10 mouse cellular contexts compared by ENCODE assay signal in genomic region chr2:18822711-18823110, GRCm38 (mm10).
DNase-seq lines count a peak whose midpoint lies in the region; ATAC-seq and TF ChIP-seq lines count a peak whose summit lies in the region.
"Had no signal": no experiment of that assay in that cellular context is flagged by ENCODE, and none has a peak within 500 bp of the region (broad histone marks: within the 10 kb centered on the region; RNA-seq: fewer than 3 reads in every experiment).

No protein-coding gene starts in this region.

- no peak overlapping the region for H3K4me3 ChIP-seq in left cerebral cortex, adult 2 months
- H3K4me3 ChIP-seq in limb, embryonic 13.5 days = no peak overlapping the region
- no peak overlapping the region for H3K4me3 ChIP-seq in thymus, adult 2 months (ENCODE audit: control insufficient read depth, insufficient read depth, low read length)

- no peak for TF ChIP-seq POLR2A in thymus, adult 2 months (IDR thresholded peaks at IDR 0.05; ENCODE audit: control insufficient read depth, extremely low read depth, insufficient read depth, low read length, poor library complexity)

- H3K9ac ChIP-seq in limb, embryonic 13.5 days = no peak overlapping the region
- H3K9ac ChIP-seq: embryonic facial prominence, embryonic 15.5 days had no signal

- no peak overlapping the region for H3K27ac ChIP-seq in left cerebral cortex, adult 2 months
- no peak overlapping the region for H3K27ac ChIP-seq in limb, embryonic 13.5 days
- H3K27ac ChIP-seq in thymus, adult 2 months (ENCODE audit: control insufficient read depth, insufficient read depth, low read length) = no peak overlapping the region
- H3K27ac ChIP-seq: embryonic facial prominence, embryonic 15.5 days; liver, embryonic 13.5 days had no signal

- no peaks in the 10 kb centered on the region for H3K9me3 ChIP-seq in limb, embryonic 13.5 days
- H3K9me3 ChIP-seq: embryonic facial prominence, embryonic 15.5 days; liver, embryonic 13.5 days had no signal

- peak; percentile 66; the same call in 1 of the 2 replicates for ATAC-seq in limb, embryonic 13.5 days (ENCODE audit: low FRiP score, low read depth)

- H3K4me2 ChIP-seq in limb, embryonic 13.5 days (replicated peaks) = no peak overlapping the region

- DNase-seq in adrenal gland, adult 2 months = peak; percentile 20
- DNase-seq in adrenal gland, postnatal 4 days (ENCODE audit: low spot score in 2 of 2) = no peak
- DNase-seq in left cerebral cortex, postnatal 14 days (ENCODE audit: low spot score in 2 of 2) = peak; percentile 11 to 31
- DNase-seq in left cerebral cortex, adult 2 months (ENCODE audit: extremely low spot score in 1 of 2, low spot score in 2 of 2) = no peak
- DNase-seq in gastrocnemius, postnatal 25 days = peak; percentile 69
- DNase-seq in thymus, adult 2 months = no peak
- no peak for DNase-seq in urinary bladder, adult 2 months (ENCODE audit: low spot score)
- DNase-seq: liver, embryonic 13.5 days had no signal

- peaks cover 25% of the 10 kb centered on the region for H3K4me1 ChIP-seq in limb, embryonic 13.5 days
- H3K4me1 ChIP-seq in thymus, adult 2 months (replicated peaks; ENCODE audit: control insufficient read depth, insufficient read depth, low read length) = peaks cover 14% of the 10 kb centered on the region

- intact Hi-C loops in left cerebral cortex, postnatal 14 days (cut with DNase I) = no loop called here
- intact Hi-C loops in left cerebral cortex, adult 2 months (cut with DNase I) = no loop called here

- peaks cover 8% of the 10 kb centered on the region for H3K27me3 ChIP-seq in limb, embryonic 13.5 days
- no peaks in the 10 kb centered on the region for H3K27me3 ChIP-seq in thymus, adult 2 months (ENCODE audit: control insufficient read depth, insufficient read depth, low read length)
- H3K27me3 ChIP-seq: embryonic facial prominence, embryonic 15.5 days; liver, embryonic 13.5 days had no signal

- TF ChIP-seq CTCF in left cerebral cortex, adult 2 months (IDR thresholded peaks at IDR 0.05) = no peak
- no peak for TF ChIP-seq CTCF in thymus, adult 2 months (IDR thresholded peaks at IDR 0.05; ENCODE audit: borderline replicate concordance, control insufficient read depth, extremely low read depth, insufficient read depth, low read length, poor library complexity)

- WGBS in limb, embryonic 13.5 days = 43% methylated on average over 9 of the region's 9 CpGs
- WGBS in thymus, adult 2 months = 90% methylated on average over 9 of the region's 9 CpGs

- no peaks in the 10 kb centered on the region for H3K36me3 ChIP-seq in limb, embryonic 13.5 days
- no peaks in the 10 kb centered on the region for H3K36me3 ChIP-seq in thymus, adult 2 months (ENCODE audit: control insufficient read depth, insufficient read depth, low read length)
- H3K36me3 ChIP-seq: embryonic facial prominence, embryonic 15.5 days; liver, embryonic 13.5 days had no signal

Comparison
In these comparisons a context has a peak if more than half of its experiments do, and no peak if none do; other contexts are left out.
1. DNase-seq: peak in adrenal gland, adult 2 months (single experiment), left cerebral cortex, postnatal 14 days (2 of 2) and gastrocnemius, postnatal 25 days (single experiment); none in adrenal gland, postnatal 4 days (0 of 2), left cerebral cortex, adult 2 months (0 of 2), thymus, adult 2 months (single experiment) and urinary bladder, adult 2 months (single experiment).